Mouse (Mus musculus) spleen, adult 12 weeks (tissue): Measurements from ENCODE around the gene Nppc.

Experiments used
- DNase-seq: peaks from one replicate; pipeline ENCODE4 v3.0.0; 2022; ENCODE audit warnings: low spot score

Nppc gene

DNA sequence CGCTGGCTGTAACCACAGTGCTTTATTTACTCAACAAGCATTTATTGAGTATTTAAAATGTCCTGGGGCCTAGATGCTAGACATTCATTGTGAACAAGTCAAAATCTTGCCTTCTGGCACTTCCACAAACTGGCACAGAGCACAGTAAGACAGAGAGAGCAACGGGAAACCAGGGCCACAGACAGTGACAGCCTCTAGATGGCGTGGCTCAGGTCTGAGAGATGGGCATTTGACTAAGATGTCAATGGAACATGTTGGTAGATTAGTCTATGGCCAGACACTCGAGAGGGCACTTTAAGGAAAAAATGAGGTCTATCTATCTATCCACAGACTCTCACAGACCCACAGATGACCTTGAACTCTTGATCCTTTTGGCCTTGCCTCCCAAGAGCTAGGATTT is 17.7 kb downstream of the Nppc start:
- no peak for DNase-seq

DNA sequence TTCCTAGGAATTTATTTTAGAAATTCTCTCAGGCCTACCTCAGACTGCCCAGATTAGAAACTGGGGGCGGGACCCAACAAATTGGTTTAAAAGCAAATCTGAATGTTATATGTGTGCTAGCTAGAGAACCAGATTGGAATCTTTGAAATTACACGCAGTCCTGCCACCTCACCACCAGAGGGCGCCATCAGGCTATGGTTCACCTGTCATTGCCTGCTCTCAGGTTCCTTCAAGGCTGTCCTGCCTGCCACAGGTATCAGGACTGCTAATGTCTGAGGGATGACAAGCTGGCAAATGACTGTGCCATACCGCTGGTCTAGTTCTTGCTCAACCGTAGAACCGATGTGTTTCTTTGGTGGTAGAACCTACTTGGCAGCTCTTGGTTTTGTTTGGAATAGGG is 20.1 kb downstream of the Nppc start:
- peak; percentile 37 for DNase-seq

DNA sequence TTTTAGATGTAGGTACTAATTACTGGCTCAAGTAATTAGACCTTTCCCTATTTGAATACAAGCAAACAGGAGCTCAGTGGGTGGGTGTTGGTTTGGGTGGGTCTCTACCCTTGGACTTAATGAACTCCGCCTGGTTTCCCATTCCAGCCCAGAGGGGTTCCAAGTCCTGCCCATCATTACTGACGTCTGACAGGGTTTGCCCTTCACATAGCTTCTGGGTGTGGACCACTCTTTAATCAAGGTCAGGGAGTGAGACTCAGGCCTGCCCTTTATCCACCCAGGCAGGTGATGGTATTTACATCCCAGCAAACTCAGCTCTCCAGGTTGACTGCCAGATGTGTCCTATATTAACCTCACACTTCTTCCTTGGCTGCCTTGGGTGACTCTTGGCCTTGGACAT is 22.9 kb downstream of the Nppc start:
- DNase-seq = no peak

DNA sequence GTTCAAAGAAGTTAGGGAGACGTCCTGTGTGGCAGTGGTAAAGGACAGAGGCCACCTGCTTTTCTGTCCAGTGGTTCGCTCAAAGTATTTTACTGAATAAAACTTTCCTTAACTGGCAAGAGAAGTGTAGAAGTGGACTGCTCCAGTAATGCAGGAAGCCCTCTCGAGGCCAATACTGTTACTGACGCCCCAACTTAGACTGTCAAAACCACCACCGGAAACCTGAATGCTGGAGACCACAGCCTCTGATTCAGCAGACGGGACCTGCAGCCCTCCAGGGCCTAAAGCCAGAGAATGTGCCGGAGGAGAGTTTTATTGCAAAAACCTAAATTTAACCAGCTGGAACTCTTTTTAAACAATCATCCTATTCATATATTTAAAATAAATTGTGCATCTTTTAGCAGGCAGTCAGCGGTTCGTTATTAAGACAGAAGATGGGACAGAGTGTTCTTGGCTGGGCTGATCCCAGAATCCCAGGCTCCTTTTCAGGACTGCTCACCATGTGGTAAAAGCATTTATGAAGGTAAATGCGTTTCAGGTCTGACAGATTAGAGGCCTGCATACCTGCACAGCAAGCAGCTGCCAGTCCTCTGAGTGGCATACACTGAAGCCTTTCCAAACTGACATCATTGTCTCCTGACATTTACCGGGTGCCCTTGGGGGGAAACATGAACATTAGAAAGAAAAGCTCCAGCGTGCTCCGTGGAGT is 27.1 kb downstream of the Nppc start:
- no peak for DNase-seq

DNA sequence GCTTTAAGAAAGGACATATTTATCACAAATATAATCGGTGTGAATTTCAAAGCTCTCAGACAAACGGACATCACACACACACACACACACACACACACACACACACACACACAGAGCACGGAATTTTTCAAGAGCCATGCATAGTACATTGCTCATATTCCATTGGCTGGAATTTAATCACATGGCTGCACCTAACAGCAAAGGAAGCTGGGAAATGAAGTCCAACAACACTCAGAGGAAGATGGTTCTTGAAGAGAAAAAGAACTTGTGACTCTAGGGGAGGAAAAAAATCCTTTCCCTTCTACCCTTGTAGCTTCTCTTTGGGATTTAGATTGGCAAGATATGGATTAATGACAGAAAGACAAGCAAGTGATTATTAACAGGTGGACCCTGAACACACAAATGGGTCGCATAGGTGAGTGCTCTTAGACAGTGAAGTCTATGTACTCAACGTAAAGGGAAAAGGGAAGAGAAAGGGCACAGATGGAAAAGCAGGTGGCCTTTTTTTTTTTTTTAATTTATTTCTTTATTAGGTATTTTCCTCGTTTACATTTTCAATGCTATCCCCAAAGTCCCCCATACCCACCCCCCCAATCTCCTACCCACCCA is 35.5 kb downstream of the Nppc start:
- no peak for DNase-seq

DNA sequence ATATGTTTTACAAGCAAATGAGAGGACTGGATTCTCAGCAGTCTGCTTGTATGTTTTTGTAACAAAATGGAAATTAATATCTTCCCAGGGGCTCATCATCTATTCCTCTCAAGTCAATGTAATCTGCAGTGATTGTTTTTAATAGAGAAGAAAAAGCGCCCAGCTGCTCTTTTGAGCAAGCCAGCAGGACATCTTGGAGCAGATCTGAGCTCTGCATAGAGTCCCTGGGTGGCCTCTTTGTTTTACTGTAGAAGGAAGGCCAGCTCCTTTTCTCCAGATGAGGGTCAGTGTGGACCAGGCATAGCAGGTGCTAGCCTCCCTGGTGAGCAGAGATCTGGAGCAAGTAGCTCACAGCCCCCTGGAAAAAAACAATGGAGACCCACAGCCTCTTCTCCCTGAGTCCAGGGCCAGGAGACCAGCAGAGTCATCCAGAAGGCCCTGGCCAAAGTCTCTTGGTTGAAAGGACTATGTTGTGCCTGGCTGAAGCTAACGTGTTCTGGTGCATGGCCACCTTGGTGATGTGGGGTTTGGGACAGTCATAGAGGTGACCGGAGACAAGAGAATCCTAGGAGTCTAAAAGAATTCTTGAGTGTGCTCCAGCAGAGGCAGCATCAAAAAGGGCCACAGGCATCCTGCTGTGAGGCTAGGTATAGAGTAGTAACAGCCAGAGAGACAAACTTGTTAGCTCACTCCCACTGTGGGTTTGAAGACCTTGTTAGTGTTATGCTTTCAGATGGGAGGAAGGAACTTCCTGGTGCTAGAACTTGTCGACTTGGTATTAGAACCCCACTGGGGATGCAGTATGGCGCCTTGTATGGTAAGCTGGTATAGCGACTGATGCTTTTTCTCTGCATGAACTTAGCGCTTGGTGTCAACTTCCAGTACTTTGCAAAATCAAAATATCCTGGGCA is 36.3 kb downstream of the Nppc start:
- DNase-seq = no peak

DNA sequence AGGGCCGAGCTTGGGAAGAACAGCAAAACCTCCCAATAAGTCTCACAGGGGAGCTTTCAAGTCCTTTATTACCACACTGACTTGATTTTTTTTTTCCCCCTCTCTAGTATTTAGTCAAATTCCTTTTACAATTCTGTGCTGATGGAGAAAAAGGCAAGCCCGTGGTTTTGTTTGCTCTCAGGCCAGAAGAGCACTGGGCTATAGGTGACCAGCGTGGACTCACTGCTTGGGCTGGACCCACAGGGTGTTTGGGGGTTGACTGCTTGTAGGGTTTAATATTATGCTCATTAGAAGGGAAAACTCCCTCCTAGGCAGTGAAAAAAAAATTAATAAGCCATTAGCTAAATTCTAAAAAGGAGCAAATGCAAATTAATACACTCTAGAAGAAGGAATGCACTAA is 36.9 kb downstream of the Nppc start:
- DNase-seq = no peak

DNA sequence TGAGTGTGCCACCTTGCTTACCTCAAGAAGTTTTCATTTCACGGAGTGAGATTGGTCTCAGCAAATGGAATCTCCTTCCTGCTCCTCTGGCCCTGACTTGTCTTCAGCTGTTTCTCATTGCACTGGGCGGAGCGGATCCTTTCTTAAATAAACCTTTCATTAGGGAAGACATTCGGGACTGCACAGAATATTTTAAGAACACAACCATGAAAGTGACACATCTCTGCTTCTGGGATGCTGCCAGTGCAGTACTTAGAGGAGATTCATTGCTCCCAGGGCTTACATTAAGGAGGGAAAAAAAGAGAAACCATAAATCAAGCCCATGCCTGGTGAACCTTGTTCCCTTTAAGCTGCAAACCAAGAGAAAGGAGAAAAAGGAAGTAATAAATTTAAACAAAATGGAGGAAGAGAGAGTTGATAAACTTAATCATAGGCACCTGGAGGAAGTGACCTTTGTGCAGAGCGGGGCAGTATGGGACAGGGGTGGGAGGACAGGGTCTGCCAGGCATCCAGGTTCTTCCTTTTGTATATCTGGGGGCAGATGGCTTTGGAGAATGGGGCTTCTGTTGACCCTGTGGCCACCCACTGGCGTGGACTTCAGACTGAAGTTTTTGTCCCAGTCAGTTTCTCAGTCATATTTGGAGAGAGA is 37.5 kb downstream of the Nppc start:
- DNase-seq = no peak

DNA sequence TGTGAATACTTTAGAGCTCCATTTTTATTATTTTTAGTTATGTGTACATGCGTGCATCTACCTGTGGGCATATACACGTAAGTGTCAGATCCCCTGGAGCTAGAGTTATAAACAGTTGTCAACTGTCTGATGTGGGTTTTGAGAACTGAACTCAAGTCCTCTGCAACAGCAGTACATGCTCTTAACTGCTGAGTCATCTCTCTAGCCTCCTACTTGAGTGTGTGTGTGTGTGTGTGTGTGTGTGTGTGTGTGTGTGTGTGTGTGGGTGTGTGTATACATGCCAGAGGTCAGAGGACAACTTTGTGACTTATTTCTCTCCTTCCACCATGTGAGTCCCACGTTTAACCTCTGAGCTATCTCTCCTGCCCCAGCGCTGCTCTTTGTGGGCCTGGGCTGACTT is 39.8 kb downstream of the Nppc start:
- no peak for DNase-seq

DNA sequence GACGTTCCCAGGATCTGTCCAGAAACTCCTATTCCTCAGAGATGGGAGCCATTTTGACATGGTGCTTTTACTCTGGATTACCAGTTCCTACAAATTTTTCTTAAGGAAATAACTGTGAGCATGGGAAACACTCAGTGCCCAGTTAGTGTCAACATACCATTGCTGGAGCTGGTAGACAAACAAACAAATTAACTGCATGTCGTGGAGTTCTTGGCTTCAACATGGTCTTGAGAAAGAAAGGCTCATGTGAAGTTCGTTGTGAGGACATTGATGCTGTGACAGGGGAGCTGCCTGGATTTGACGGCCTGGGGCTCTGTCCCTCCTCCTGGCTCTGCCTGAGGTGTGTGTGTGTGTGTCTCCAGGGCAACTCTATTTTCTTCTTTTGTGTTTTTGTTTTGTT is 40.4 kb downstream of the Nppc start:
- DNase-seq = no peak

DNA sequence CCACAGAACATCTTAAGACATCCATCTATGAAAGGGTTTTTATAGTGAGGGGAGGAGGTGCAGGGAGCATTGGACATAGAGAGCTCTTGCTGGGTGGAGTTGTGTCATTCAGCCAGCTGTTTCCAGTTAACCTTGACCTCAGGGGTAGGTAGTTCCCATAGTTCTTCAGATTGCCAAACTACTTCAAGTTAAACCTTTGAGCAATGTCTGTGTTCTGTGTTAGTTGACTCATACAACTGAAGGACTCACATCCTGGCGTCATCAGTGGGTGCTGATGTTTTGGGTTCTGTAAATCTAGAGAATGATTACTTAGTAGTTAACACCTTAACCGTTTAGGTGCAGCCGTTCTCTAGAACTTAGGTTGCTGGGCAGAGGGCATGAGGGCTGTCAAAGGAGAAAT is 42.1 kb downstream of the Nppc start:
- no peak for DNase-seq

DNA sequence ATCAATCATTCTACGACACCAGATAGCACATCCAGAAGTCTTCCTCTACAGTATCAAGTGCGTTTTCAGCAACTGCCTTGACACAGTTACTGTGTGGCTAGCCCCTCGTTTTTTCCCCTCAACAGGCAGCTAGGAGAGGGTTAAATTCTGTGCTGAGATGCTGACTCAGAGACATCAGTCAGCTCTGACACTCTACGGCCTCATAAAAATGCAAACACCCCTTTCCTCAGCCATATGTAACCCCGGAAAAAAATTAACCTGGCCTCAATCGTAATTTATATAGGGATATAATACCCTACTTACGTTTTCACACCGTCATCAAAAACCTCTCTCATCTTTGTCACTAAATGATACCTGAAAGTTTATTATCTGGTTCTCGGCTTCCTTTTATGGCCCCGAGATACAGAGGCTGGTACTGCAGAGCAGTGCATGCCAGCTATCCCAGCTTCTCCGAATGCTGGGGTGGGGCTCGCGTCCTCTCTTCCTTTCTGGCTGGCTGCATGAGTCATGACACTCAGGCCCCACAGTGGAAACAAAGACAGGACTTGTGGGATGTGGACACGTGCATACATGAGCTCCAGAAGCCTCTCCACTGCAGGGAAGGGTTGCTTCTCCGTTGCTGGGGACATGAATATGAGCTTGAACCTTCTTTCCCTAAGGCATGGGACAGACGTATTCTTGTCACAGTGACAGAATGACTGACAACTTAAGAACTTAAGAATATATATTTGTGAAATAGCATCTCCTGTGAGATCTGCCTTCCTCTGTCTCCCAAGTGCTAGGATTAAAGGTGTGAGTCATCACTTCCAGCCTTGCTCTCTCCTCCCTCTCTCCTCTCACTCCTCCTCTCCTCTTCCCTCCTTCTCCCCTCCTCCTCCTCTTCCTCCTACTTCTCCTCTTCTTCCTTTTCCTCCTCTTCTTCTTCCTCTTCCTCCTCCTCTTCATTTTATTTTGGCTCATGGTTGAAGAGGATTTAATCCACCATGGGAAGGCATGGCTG is 47.1 kb downstream of the Nppc start:
- no peak for DNase-seq

DNA sequence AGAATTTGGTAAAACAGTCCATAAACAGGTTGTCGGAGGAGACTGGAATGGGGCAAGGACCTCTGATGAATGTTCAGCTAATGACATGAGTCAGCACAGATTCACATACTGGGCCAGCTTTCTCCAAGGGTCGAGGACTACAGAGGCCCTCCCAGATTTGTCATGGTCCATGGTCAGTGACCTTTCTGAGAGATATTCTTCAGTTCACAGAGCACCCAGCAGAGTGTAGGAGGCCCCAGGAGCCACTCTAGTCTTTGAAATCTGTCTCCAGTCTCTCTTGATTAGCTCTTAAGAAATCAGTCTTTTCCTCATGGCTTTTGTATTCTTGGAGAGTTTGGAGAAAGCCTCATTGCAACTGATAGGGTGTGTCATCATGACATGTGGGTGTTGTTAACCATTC is 48.1 kb downstream of the Nppc start:
- no peak for DNase-seq

DNA sequence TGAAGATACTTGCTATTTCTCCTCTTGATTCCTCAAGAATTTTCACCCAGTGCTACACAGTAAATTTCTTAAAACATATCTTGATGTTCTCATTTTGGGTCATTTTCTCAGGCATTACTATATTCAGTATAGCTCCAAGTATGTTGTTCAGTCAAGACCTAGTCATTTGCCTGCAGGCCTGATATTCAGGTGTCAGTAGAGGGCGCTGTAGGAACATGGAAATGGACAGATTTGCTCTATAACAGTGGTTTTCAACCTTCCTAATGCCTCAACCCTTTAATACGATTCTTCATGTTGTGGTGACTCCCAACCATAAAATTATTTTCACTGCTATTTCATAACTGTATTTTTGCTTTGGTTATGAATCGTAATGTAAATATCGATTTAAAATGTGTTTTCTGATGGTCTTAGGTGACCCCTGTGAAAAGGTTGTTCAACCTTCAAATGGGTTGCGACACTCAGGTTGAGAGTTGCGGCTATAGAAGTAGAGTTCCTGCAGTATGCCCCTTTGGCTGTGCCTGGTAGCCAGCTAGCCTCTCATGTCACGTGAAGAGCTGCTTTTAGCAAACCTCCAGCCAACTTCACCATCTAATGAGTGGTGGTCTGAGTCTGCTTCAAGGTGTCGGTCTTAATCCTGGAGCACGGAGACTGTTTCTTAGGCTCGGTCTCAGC is 51.8 kb downstream of the Nppc start:
- no peak for DNase-seq
